Mouse (Mus musculus): ENCODE data around the gene Zfp280b.
"Not testable (repeated sequence)": the region's sequence is repeated elsewhere in the genome, so short reads cannot be mapped to it uniquely, and the experiment has no call there.

Zfp280b gene

GRCm38 (mm10) chr10:76032402-76033118, at the start of gene Zfp280b:
TSS of gene Zfp280b (plus strand) at chr10:76032650.
- DNase-seq (ENCODE audit: low spot score) = peak; percentile 88

GRCm38 (mm10) chr10:75990430-75991042, 41.9 kb upstream of the Zfp280b start:
- no peak for DNase-seq (ENCODE audit: low spot score)

- no peak for DNase-seq (ENCODE audit: low spot score)
Observed at GRCm38 (mm10) chr10:75993616-75994240, 38.7 kb upstream of the Zfp280b start.

- DNase-seq (ENCODE audit: low spot score) = not testable (repeated sequence)
Observed at GRCm38 (mm10) chr10:75994531-75995210, 37.8 kb upstream of the Zfp280b start.

GRCm38 (mm10) chr10:75995463-75995862, 37.0 kb upstream of the Zfp280b start:
- DNase-seq (ENCODE audit: low spot score) = no peak

- no peak for DNase-seq (ENCODE audit: low spot score)
Observed at GRCm38 (mm10) chr10:75996315-75996714, 36.1 kb upstream of the Zfp280b start.

GRCm38 (mm10) chr10:76001160-76001559, 31.3 kb upstream of the Zfp280b start:
- DNase-seq (ENCODE audit: low spot score) = no peak

- no peak for DNase-seq (ENCODE audit: low spot score)
Observed at GRCm38 (mm10) chr10:76002101-76002521, 30.3 kb upstream of the Zfp280b start.

- DNase-seq (ENCODE audit: low spot score) = no peak
Observed at GRCm38 (mm10) chr10:76002615-76003014, 29.8 kb upstream of the Zfp280b start.

GRCm38 (mm10) chr10:76003221-76003620, 29.2 kb upstream of the Zfp280b start:
- DNase-seq (ENCODE audit: low spot score) = no peak

- no peak for DNase-seq (ENCODE audit: low spot score)
Observed at GRCm38 (mm10) chr10:76006385-76006784, 26.1 kb upstream of the Zfp280b start.

GRCm38 (mm10) chr10:76009812-76010211, 22.6 kb upstream of the Zfp280b start:
- DNase-seq (ENCODE audit: low spot score) = no peak

- DNase-seq (ENCODE audit: low spot score) = no peak
Observed at GRCm38 (mm10) chr10:76012922-76013321, 19.5 kb upstream of the Zfp280b start.

- no peak for DNase-seq (ENCODE audit: low spot score)
Observed at GRCm38 (mm10) chr10:76016886-76017285, 15.6 kb upstream of the Zfp280b start.

- DNase-seq (ENCODE audit: low spot score) = no peak
Observed at GRCm38 (mm10) chr10:76021728-76022127, 10.7 kb upstream of the Zfp280b start.

GRCm38 (mm10) chr10:76023921-76024320, 8.5 kb upstream of the Zfp280b start:
- DNase-seq (ENCODE audit: low spot score) = no peak

GRCm38 (mm10) chr10:76025470-76026190, 6.8 kb upstream of the Zfp280b start:
- no peak for DNase-seq (ENCODE audit: low spot score)

GRCm38 (mm10) chr10:76027127-76028015, 5.1 kb upstream of the Zfp280b start:
- no peak for DNase-seq (ENCODE audit: low spot score)

GRCm38 (mm10) chr10:76028016-76028366, 4.5 kb upstream of the Zfp280b start:
- no peak for DNase-seq (ENCODE audit: low spot score)

- no peak for DNase-seq (ENCODE audit: low spot score)
Observed at GRCm38 (mm10) chr10:76028396-76028795, 4.1 kb upstream of the Zfp280b start.

- DNase-seq (ENCODE audit: low spot score) = no peak
Observed at GRCm38 (mm10) chr10:76029276-76029675, 3.2 kb upstream of the Zfp280b start.

All from T-cell, adult 2 months (primary cell).